Mouse (Mus musculus) lung, postnatal 25 days (tissue): ENCODE results near the gene Tnfrsf12a.
A peak's percentile ranks its signal among the peaks of the same experiment; 100 is the strongest.

ENCODE experiments used
- DNase-seq: peaks from one replicate; pipeline ENCODE4 v3.0.0; 2022; ENCODE audit warnings: low spot score

Tnfrsf12a gene

GRCm38 (mm10) chr17:23644613-23645495 is 32.4 kb downstream of the Tnfrsf12a start, which contains the start of gene Mmp25:
Gene Mmp25 (minus strand): TSS chr17:23645277.
- DNase-seq, result no peak

GRCm38 (mm10) chr17:23631241-23631640 is 46.0 kb downstream of the Tnfrsf12a start:
- no peak for DNase-seq

- peak; percentile 73 for DNase-seq
Observed at GRCm38 (mm10) chr17:23630195-23631020, 46.9 kb downstream of the Tnfrsf12a start.

- no peak for DNase-seq
Observed at GRCm38 (mm10) chr17:23627813-23628212, 49.5 kb downstream of the Tnfrsf12a start.
